Mouse (Mus musculus): ENCODE measurements around the gene Prrt1. TPM values are rescaled to one million over a fixed set of nuclear protein-coding genes. Genes with fewer than 3 reads are reported as not detected.

The Prrt1 gene
- total RNA-seq, 2 experiments from 2014 or later, result 0.88 TPM; not detected in 1

GRCm38 (mm10) chr17:34596098-34596497, 33.2 kb upstream of the Prrt1 start:
- ATAC-seq (replicated peaks; ENCODE audit: poor library complexity, severe bottlenecking), result no peak

GRCm38 (mm10) chr17:34597566-34598095, 31.7 kb upstream of the Prrt1 start, which contains the start of gene Ager:
Ager (plus strand) TSS chr17:34597862.
- ATAC-seq (replicated peaks; ENCODE audit: poor library complexity, severe bottlenecking), result peak; percentile 65

- ATAC-seq (replicated peaks; ENCODE audit: poor library complexity, severe bottlenecking), result no peak
Measured at GRCm38 (mm10) chr17:34599891-34600290, 29.4 kb upstream of the Prrt1 start.

GRCm38 (mm10) chr17:34601796-34602195, 27.5 kb upstream of the Prrt1 start:
- ATAC-seq (replicated peaks; ENCODE audit: poor library complexity, severe bottlenecking), result no peak

- ATAC-seq (replicated peaks; ENCODE audit: poor library complexity, severe bottlenecking), result peak; percentile 72
Measured at GRCm38 (mm10) chr17:34603375-34604060, 25.8 kb upstream of the Prrt1 start, which contains the start of gene Rnf5. Rnf5 (minus strand) TSS chr17:34603690.

- ATAC-seq (replicated peaks; ENCODE audit: poor library complexity, severe bottlenecking), result peak; percentile 73
Measured at GRCm38 (mm10) chr17:34604061-34604508, 25.2 kb upstream of the Prrt1 start, which contains the start of gene Agpat1. Agpat1 (plus strand) TSS chr17:34604262.

- no peak for ATAC-seq (replicated peaks; ENCODE audit: poor library complexity, severe bottlenecking)
Measured at GRCm38 (mm10) chr17:34604511-34605237, 24.7 kb upstream of the Prrt1 start.

GRCm38 (mm10) chr17:34605609-34606008, 23.7 kb upstream of the Prrt1 start:
- peak; percentile 43 for ATAC-seq (replicated peaks; ENCODE audit: poor library complexity, severe bottlenecking)

- ATAC-seq (replicated peaks; ENCODE audit: poor library complexity, severe bottlenecking), result no peak
Measured at GRCm38 (mm10) chr17:34606186-34607039, 22.9 kb upstream of the Prrt1 start.

- ATAC-seq (replicated peaks; ENCODE audit: poor library complexity, severe bottlenecking), result no peak
Measured at GRCm38 (mm10) chr17:34607997-34608396, 21.3 kb upstream of the Prrt1 start.

GRCm38 (mm10) chr17:34611050-34611449, 18.3 kb upstream of the Prrt1 start:
- no peak for ATAC-seq (replicated peaks; ENCODE audit: poor library complexity, severe bottlenecking)

- no peak for ATAC-seq (replicated peaks; ENCODE audit: poor library complexity, severe bottlenecking)
Measured at GRCm38 (mm10) chr17:34613054-34613645, 16.2 kb upstream of the Prrt1 start.

- no peak for ATAC-seq (replicated peaks; ENCODE audit: poor library complexity, severe bottlenecking)
Measured at GRCm38 (mm10) chr17:34613830-34614229, 15.5 kb upstream of the Prrt1 start.

- ATAC-seq (replicated peaks; ENCODE audit: poor library complexity, severe bottlenecking), result no peak
Measured at GRCm38 (mm10) chr17:34615871-34616270, 13.5 kb upstream of the Prrt1 start, which contains the start of gene Egfl8. Egfl8 (minus strand) TSS chr17:34615971.

- ATAC-seq (replicated peaks; ENCODE audit: poor library complexity, severe bottlenecking), result peak; percentile 67
Measured at GRCm38 (mm10) chr17:34618999-34619398, 10.3 kb upstream of the Prrt1 start.

- ATAC-seq (replicated peaks; ENCODE audit: poor library complexity, severe bottlenecking), result no peak
Measured at GRCm38 (mm10) chr17:34621006-34621405, 8.3 kb upstream of the Prrt1 start.

GRCm38 (mm10) chr17:34623161-34623560, 6.2 kb upstream of the Prrt1 start:
- no peak for ATAC-seq (replicated peaks; ENCODE audit: poor library complexity, severe bottlenecking)

GRCm38 (mm10) chr17:34624981-34625380, 4.4 kb upstream of the Prrt1 start:
- no peak for ATAC-seq (replicated peaks; ENCODE audit: poor library complexity, severe bottlenecking)

GRCm38 (mm10) chr17:34626062-34626772, 3.1 kb upstream of the Prrt1 start:
- ATAC-seq (replicated peaks; ENCODE audit: poor library complexity, severe bottlenecking), result no peak

Measured in granulocyte monocyte progenitor cell, adult 5-6 weeks (primary cell).